Mouse (Mus musculus) liver, embryonic 14.5 days (tissue): ENCODE data around the gene Sar1a. TPM values are rescaled to one million over a fixed set of nuclear protein-coding genes. Genes with fewer than 3 reads are reported as not detected.

ENCODE experiments used
- ATAC-seq: fragments of 200-750 bp; cut with Nextera tagmentation; 2 replicates; pipeline ENCODE4 v1.8.0; 2017; ENCODE audit warnings: moderate number of reproducible peaks, mild to moderate bottlenecking, moderate library complexity; ENCODE audit not compliant: insufficient read depth
- DNase-seq, 3 experiments: peaks; one replicate each; pipeline ENCODE4 v3.0.0-alpha.2; 2012 to 2013; ENCODE audit warnings: low read depth in 3 of 3, low spot score in 3 of 3
- H3K27ac ChIP-seq: fragments of 300-500 bp; sonication (generic); 2 replicates; pipeline ENCODE4 v1.5.1; 2014; ENCODE audit warnings: moderate library complexity, mild to moderate bottlenecking, control low read depth, inconsistent platforms
- H3K27me3 ChIP-seq: fragments of 300-500 bp; sonication (generic); 2 replicates; pipeline ENCODE4 v1.6.1; 2014; ENCODE audit warnings: mild to moderate bottlenecking, low read length, moderate library complexity; ENCODE audit not compliant: control insufficient read depth, insufficient read depth
- H3K36me3 ChIP-seq: fragments of 300-500 bp; sonication (generic); replicated peaks from 2 replicates; pipeline ENCODE4 v1.6.1; 2014; ENCODE audit warnings: low read depth; ENCODE audit not compliant: control insufficient read depth, insufficient read depth
- H3K4me1 ChIP-seq, 2 experiments: fragments of 200-500 bp in 1 of 2; fragments of 300-500 bp in 1 of 2; sonication (generic) in 1 of 2; replicated peaks; 2 replicates each; pipeline ENCODE4 v1.6.1; 2012 to 2014; ENCODE audit warnings: antibody characterized with exemption in 1 of 2, inconsistent platforms in 1 of 2, low read length in 1 of 2; ENCODE audit not compliant: control insufficient read depth in 2 of 2, insufficient read depth in 2 of 2
- H3K4me2 ChIP-seq: fragments of 300-500 bp; sonication (generic); 2 replicates; pipeline ENCODE4 v1.6.1; 2014; ENCODE audit warnings: low read depth, mild to moderate bottlenecking, control low read depth, moderate library complexity
- H3K4me3 ChIP-seq, 2 experiments: fragments of 200-500 bp in 1 of 2; fragments of 300-500 bp in 1 of 2; sonication (generic) in 1 of 2; 2 replicates each; pipeline ENCODE4 v1.5.1; 2012 to 2014; ENCODE audit warnings: low read depth in 2 of 2, low read length in 2 of 2, mild to moderate bottlenecking in 2 of 2, control low read depth in 1 of 2, inconsistent platforms in 1 of 2, moderate library complexity in 1 of 2; ENCODE audit not compliant: insufficient read depth in 1 of 2
- H3K9ac ChIP-seq: fragments of 300-500 bp; sonication (generic); replicated peaks from 2 replicates; pipeline ENCODE4 v1.6.1; 2014; ENCODE audit warnings: mild to moderate bottlenecking, control low read depth, moderate library complexity
- H3K9me3 ChIP-seq: fragments of 300-500 bp; sonication (generic); 2 replicates; pipeline ENCODE4 v1.6.1; 2016; ENCODE audit warnings: low read length, mixed read lengths; ENCODE audit not compliant: control insufficient read depth
- CTCF ChIP-seq: IDR thresholded peaks from 2 replicates; pipeline ENCODE4 v1.5.1; 2016; ENCODE audit warnings: antibody characterized with exemption, low read depth, control low read depth
- EP300 ChIP-seq: IDR thresholded peaks from 2 replicates; pipeline ENCODE4 v1.6.1; 2016; ENCODE audit warnings: antibody characterized with exemption, low read depth
- WGBS: fragments of 180-500 bp; shearing (Covaris S2); extraction: QIAGEN DNeasy Blood & Tissue Kit; methylation state at CpG from one replicate; pipeline ENCODE4 v1.1.7; 2014; ENCODE audit not compliant: insufficient replicate concordance; 5-methylcytosine and 5-hydroxymethylcytosine counted together
- polyA plus RNA-seq, 2 experiments: library from polyadenylated mRNA; depleted of rRNA in 1 of 2; stranded (reverse) in 1 of 2; unstranded in 1 of 2; fragments of >200 nt; fragmentation: Nextera tagmentation in 1 of 2; extraction: Ambion mirVana in 1 of 2; gene quantifications; 2 replicates each; pipeline versions ENCODE4 v1.2.1 to v1.2.3; 2012 to 2014

The Sar1a gene
- polyA plus RNA-seq, 2 experiments, result 39.0 to 80.1 TPM

GRCm38 (mm10) chr10:61741306-61741705 lies 61.2 kb downstream of the Sar1a start:
- no peak overlapping the region for H3K9ac ChIP-seq
- WGBS, result 47% methylated on average over 1 of the region's 1 CpGs
- H3K27ac ChIP-seq, result no peak overlapping the region
- ATAC-seq (no peak), DNase-seq (no peak)
- H3K4me3 ChIP-seq, result no peak overlapping the region
- TF ChIP-seq CTCF, result no peak
- no peak for TF ChIP-seq EP300
- no peaks in the 10 kb centered on the region for H3K4me1 ChIP-seq
- H3K9me3 ChIP-seq, result no peaks in the 10 kb centered on the region; the same call in 1 of the 2 replicates
- H3K27me3 ChIP-seq, result no peaks in the 10 kb centered on the region
- no peaks in the 10 kb centered on the region for H3K36me3 ChIP-seq
- no peak overlapping the region for H3K4me2 ChIP-seq

DNA sequence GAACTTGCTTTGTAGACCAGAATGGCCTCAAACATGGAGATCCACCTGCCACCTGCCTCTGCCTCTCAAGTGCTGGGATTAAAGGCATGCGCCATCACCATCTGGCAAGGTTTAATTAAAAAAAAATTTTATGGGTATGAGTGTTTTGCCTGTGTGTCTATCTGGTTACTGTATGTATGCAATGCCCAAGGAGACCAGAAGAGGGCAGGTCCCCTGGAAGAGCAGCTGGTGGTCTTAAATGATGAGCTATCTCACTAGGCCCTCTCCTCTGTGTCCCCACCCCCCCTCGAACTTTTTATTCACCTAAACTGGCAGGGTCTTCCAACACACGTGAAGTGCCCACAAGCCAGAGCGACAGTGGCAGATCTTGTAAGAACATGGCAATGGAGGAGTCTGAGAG lies 61.8 kb downstream of the Sar1a start:
- Histone ChIP-seq H3K4me2 (no peak overlapping the region), H3K27ac (no peak overlapping the region), H3K9ac (no peak overlapping the region), H3K4me1 (no peaks in the 10 kb centered on the region), H3K4me3 (no peak overlapping the region), H3K27me3 (no peaks in the 10 kb centered on the region), H3K9me3 (no peaks in the 10 kb centered on the region; the same call in 1 of the 2 replicates), H3K36me3 (no peaks in the 10 kb centered on the region)
- no peak for ATAC-seq
- TF ChIP-seq CTCF, result no peak
- no peak for TF ChIP-seq EP300
- WGBS, result 61% methylated on average over 4 of the region's 4 CpGs
- DNase-seq, result no peak

DNA sequence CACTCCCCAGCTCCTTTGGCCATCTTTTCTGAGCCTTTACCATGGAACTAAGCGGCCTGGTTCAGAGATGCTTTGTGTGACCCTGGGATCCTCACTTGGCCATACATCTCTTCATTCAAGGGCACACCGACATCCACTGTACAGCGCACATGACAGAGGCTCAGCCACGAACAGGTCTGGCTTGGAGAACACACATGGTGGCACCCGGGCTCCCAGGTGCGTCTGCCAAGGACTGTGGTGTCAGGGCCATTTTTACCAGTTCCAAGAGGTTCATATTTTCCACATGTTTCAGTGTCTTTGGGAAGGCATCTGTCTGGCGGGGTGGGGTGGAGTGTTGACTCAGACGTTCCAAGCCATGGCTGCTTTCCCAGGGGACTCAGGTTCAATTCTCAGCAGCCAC lies 62.2 kb downstream of the Sar1a start:
- Histone ChIP-seq H3K36me3 (no peaks in the 10 kb centered on the region), H3K27ac (no peak overlapping the region), H3K9me3 (no peaks in the 10 kb centered on the region; the same call in 1 of the 2 replicates), H3K4me2 (no peak overlapping the region), H3K4me3 (no peak overlapping the region), H3K9ac (no peak overlapping the region), H3K4me1 (no peaks in the 10 kb centered on the region), H3K27me3 (no peaks in the 10 kb centered on the region)
- WGBS, result 75% methylated on average over 8 of the region's 8 CpGs
- ATAC-seq, result no peak
- DNase-seq, result no peak
- no peak for TF ChIP-seq EP300
- TF ChIP-seq CTCF, result no peak

Other genes starting within 250 kb of the Sar1a start
- gene Eif4ebp2, start 227.6 kb upstream of the Sar1a start, polyA plus RNA-seq (2012; rRNA removed), result 17.6 and 23.1 TPM in 2 replicates
- 24.3 and 25.3 TPM in 2 replicates for gene Eif4ebp2, start 227.6 kb upstream of the Sar1a start, polyA plus RNA-seq (2014; fragmentation: Nextera tagmentation; extraction: Ambion mirVana)
- 6.2 and 6.4 TPM in 2 replicates for gene Lrrc20, start 204.5 kb upstream of the Sar1a start, polyA plus RNA-seq (2012; rRNA removed)
- 6.1 and 7.7 TPM in 2 replicates for gene Lrrc20, start 204.5 kb upstream of the Sar1a start, polyA plus RNA-seq (2014; fragmentation: Nextera tagmentation; extraction: Ambion mirVana)
- gene Npffr1, start 84.8 kb upstream of the Sar1a start, polyA plus RNA-seq (2012; rRNA removed), result 0.01 TPM in 1 of 2 replicates, not detected in the other
- gene Npffr1, start 84.8 kb upstream of the Sar1a start, polyA plus RNA-seq (2014; fragmentation: Nextera tagmentation; extraction: Ambion mirVana), result not detected in 2 replicates
- 28.2 and 51.8 TPM in 2 replicates for gene Ppa1, start 31.7 kb upstream of the Sar1a start, polyA plus RNA-seq (2012; rRNA removed)
- 96.8 and 98.1 TPM in 2 replicates for gene Ppa1, start 31.7 kb upstream of the Sar1a start, polyA plus RNA-seq (2014; fragmentation: Nextera tagmentation; extraction: Ambion mirVana)
- 16.2 and 20.9 TPM in 2 replicates for gene Tysnd1, start 15.2 kb downstream of the Sar1a start, polyA plus RNA-seq (2012; rRNA removed)
- 13.9 and 14.2 TPM in 2 replicates for gene Tysnd1, start 15.2 kb downstream of the Sar1a start, polyA plus RNA-seq (2014; fragmentation: Nextera tagmentation; extraction: Ambion mirVana)
- 1.4 and 2.1 TPM in 2 replicates for gene Aifm2, start 35.0 kb downstream of the Sar1a start, polyA plus RNA-seq (2012; rRNA removed)
- 2.7 and 3.2 TPM in 2 replicates for gene Aifm2, start 35.0 kb downstream of the Sar1a start, polyA plus RNA-seq (2014; fragmentation: Nextera tagmentation; extraction: Ambion mirVana)
- gene H2afy2, start 103.8 kb downstream of the Sar1a start, polyA plus RNA-seq (2012; rRNA removed), result 1.1 and 1.7 TPM in 2 replicates
- gene H2afy2, start 103.8 kb downstream of the Sar1a start, polyA plus RNA-seq (2014; fragmentation: Nextera tagmentation; extraction: Ambion mirVana), result 1.1 and 1.5 TPM in 2 replicates